Mouse (Mus musculus) right cerebral cortex, adult 2 months (tissue): ENCODE measurements at regions not wholly inside any gene's neighbourhood (a gene's known extent, or its start where the extent isn't known, plus 50 kb on each side); places are given as distances from the start of the nearest gene placed in this dataset.

Experiments used
- DNase-seq, 2 experiments: peaks; one replicate each; pipeline ENCODE4 v3.0.0; 2021 to 2022; ENCODE audit warnings: low spot score in 2 of 2

- DNase-seq, result no peak
Observed at GRCm38 (mm10) chr8:26356801-26357200, 237.5 kb downstream of the Gm45692 start.

GRCm38 (mm10) chr8:26358711-26359136 is 239.4 kb downstream of the Gm45692 start:
- DNase-seq, result no peak

GRCm38 (mm10) chr8:26362366-26362765 is 243.0 kb downstream of the Gm45692 start:
- DNase-seq, result no peak

GRCm38 (mm10) chr8:26363616-26364015 is 244.3 kb downstream of the Gm45692 start:
- no peak for DNase-seq

- DNase-seq, result no peak
Observed at GRCm38 (mm10) chr8:26364637-26365036, 245.3 kb downstream of the Gm45692 start.

- peak; percentile 71 to 86 for DNase-seq
Observed at GRCm38 (mm10) chr8:26380668-26381067, 261.3 kb downstream of the Gm45692 start.

- no peak for DNase-seq
Observed at GRCm38 (mm10) chr8:26382426-26382825, 263.1 kb downstream of the Gm45692 start.

- DNase-seq, result no peak
Observed at GRCm38 (mm10) chr8:26383886-26384285, 264.6 kb downstream of the Gm45692 start.

- DNase-seq, result no peak
Observed at GRCm38 (mm10) chr8:26384305-26384993, 265.1 kb downstream of the Gm45692 start.

GRCm38 (mm10) chr8:26384994-26385345 is 265.6 kb downstream of the Gm45692 start:
- DNase-seq, result no peak

- DNase-seq, result no peak
Observed at GRCm38 (mm10) chr8:26395061-26395460, 275.7 kb downstream of the Gm45692 start.

- no peak for DNase-seq
Observed at GRCm38 (mm10) chr8:26420002-26420401, 300.7 kb downstream of the Gm45692 start.

- DNase-seq, result no peak
Observed at GRCm38 (mm10) chr8:26420536-26420935, 301.2 kb downstream of the Gm45692 start.

GRCm38 (mm10) chr8:26427311-26427710 is 308.0 kb downstream of the Gm45692 start:
- DNase-seq, result no peak

GRCm38 (mm10) chr8:26429751-26430327 is 310.5 kb downstream of the Gm45692 start:
- no peak for DNase-seq

- DNase-seq, result no peak
Observed at GRCm38 (mm10) chr8:26432161-26432919, 313.0 kb downstream of the Gm45692 start.

- DNase-seq, result no peak
Observed at GRCm38 (mm10) chr8:26436236-26436635, 316.9 kb downstream of the Gm45692 start.

GRCm38 (mm10) chr8:26437571-26437970 is 318.2 kb downstream of the Gm45692 start:
- DNase-seq, result no peak

GRCm38 (mm10) chr8:26438246-26438862 is 319.0 kb downstream of the Gm45692 start:
- no peak for DNase-seq

- no peak for DNase-seq
Observed at GRCm38 (mm10) chr8:26438877-26439276, 319.5 kb downstream of the Gm45692 start.

GRCm38 (mm10) chr8:26441268-26442030 is 322.1 kb downstream of the Gm45692 start:
- DNase-seq, result peak in 1 of 2 experiments; percentile 15

- DNase-seq, result peak; percentile 72 to 82
Observed at GRCm38 (mm10) chr8:26443041-26443440, 323.7 kb downstream of the Gm45692 start.
